Mouse (Mus musculus) G1E-ER4 (cell line): ENCODE measurements around the gene Qpctl. TPM values are rescaled to one million over a fixed set of nuclear protein-coding genes. Genes with fewer than 3 reads are reported as not detected.

ENCODE experiments used
- GATA1 ChIP-seq: IDR thresholded peaks from one replicate; pipeline ENCODE4 v1.8.0; 2012; ENCODE audit warnings: low read length, inconsistent platforms
- polyA plus RNA-seq: library from polyadenylated mRNA; stranded (reverse); fragments of >175 nt; gene quantifications from 2 replicates; pipeline ENCODE4 v1.2.3, GENCODE M21; 2012

The Qpctl gene
- polyA plus RNA-seq, 1 experiment = 11.6 TPM

GRCm38 (mm10) chr7:19169506-19169905 lies 20.4 kb upstream of the Qpctl start:
- no peak for TF ChIP-seq GATA1

DNA sequence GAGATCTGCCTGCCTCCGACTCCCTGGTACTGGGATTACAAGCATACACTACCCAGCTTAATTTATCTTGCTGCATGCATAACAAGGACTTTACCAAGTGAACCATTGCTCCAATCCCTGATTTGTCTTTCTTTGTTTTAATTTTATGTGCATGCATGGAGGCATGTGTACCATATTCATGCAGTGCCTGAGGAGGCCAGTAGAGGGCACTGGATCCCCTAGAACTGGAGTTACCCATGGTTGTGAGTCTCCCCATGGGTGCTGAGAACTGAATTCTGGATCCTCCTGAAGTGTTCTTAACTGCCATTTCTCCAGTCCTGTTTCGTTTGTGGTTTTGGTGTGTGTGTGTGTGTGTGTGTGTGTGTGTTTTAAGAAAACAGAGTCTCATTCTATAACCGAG lies 17.9 kb upstream of the Qpctl start:
- TF ChIP-seq GATA1 = no peak

DNA sequence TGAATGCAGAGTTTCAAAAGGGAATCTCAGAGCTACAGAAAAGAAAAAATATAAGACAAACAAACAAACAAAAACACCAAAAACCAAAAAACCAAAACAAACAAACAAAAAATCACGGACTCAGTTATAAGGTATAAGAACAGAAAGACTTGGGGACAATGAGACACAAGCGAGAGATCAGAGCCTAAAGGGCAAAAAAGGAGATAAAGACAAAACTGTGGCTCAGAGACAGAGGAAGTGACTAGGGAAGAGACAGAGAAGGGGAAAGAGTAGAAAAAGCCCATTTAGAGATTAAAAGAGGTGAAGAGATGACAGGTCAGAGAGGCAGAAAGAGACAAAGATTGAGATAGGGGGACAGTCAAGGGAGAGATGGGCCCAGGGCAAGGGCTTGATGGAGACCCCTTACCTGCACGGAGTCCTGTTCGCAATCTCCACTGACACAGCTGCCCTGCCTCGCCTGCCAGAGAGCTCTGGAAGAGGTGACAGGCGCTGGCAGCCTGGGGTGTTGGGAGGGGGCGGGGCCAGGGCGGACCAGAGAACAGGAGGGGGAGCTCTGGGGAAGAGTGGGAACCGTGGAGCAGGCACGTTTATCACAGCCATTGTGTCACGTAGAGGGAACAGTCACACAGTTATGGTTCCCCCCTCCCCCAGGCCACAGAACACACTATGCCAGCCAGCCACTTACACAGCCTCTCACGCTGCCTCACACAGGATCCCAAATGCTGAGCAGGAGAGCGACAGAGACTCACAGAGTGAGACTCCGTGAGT lies 16.7 kb upstream of the Qpctl start, which contains the start of gene Gipr:
Gene Gipr (minus strand): TSS at position 472 of the 768 bp plus-strand sequence.
- TF ChIP-seq GATA1 = no peak

GRCm38 (mm10) chr7:19164978-19165377 lies 15.9 kb upstream of the Qpctl start:
- TF ChIP-seq GATA1 = no peak

DNA sequence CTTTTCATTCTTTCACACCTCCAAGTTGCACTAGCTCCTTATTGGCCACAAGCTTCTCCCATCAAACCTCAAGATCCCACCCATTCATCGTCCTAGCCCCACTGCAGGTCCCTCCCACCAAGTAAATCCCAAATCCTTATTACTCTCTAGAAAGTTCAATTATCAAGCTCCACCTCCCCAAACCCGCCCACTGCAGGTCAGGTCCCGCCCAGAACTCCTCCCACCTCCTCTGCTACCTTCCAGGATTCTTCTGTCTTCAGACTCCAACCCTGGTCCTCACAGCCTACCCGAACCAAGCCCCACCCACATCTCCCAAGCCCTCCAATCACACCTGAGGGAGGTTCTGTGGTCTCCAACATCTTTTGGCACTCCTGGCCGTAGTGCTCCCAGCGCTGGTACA lies 15.1 kb upstream of the Qpctl start:
- TF ChIP-seq GATA1 = no peak

GRCm38 (mm10) chr7:19163752-19164151 lies 14.7 kb upstream of the Qpctl start:
- TF ChIP-seq GATA1 = no peak

- TF ChIP-seq GATA1 = no peak
Observed at GRCm38 (mm10) chr7:19162928-19163327, 13.8 kb upstream of the Qpctl start.

DNA sequence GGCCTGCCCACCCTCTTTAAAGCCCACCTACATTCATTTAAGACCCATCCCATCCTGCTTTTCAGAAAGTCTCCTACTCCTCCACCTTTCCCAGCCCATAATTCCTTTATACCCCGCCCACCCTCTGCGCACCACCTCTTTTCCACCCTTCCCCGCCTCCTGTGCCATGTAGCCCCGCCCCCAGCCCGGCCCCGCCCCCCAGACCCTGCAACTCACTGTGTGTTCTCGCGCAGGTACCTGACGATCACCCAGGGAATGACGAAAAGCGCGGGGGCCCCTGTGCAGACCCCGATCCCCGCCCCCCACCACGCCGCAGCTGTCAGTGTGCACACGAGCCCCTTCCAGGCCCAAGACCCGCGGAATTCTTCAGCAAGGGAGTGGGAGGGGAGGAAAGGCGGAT lies 11.0 kb upstream of the Qpctl start:
- TF ChIP-seq GATA1 = no peak

GRCm38 (mm10) chr7:19159411-19159810 lies 10.3 kb upstream of the Qpctl start:
- TF ChIP-seq GATA1 = no peak

DNA sequence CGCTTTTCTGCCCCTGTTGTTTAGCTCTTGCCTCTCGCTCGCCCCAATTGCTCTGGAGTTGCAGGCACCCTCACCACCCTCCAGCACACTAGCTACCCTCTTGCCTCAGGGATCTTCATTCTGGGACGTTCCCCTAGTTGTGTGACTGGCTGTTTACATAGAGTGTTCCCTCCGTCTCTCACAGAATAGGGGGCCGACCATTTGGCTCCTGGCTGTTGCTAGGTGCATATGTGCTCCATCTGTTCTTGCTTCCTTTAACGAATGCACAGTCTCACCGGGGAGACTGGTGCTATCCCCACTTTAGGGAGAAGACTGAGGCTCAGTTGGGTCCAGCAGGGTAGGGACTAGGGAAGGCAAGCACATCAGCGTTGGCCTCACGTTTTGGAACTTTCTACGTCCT lies 9.5 kb upstream of the Qpctl start:
- no peak for TF ChIP-seq GATA1

DNA sequence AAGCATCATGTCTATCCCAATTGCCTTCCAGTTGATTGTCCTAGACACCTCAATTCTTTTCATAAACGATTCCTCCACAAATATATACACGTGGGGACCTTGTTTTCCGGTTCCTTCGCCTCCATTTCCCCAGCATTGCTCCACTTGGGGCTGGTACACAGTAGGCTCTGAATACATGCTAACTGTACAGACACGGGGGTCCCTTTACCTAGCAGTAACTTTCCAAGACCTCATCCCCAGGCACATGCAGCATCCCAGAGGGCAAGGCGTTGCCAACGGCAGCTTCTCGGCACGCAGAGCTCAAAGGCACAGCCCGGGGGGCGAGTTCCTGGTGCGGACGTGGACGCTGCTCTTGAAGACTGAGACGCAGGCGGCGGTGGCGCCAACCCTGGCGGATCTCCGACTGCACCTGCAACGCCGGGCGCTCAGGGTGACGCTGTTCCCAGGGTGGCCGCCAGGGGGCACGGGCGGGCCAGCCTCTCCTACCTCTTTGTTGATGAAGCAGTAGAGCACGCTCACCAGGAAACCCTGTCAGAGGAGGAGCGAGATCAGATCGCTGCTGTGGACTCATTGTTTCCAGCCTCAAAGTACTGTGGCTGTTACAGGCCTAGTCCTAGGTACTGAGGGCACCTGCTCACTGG lies 8.2 kb upstream of the Qpctl start:
- no peak for TF ChIP-seq GATA1

GRCm38 (mm10) chr7:19155825-19156475 lies 6.9 kb upstream of the Qpctl start:
- TF ChIP-seq GATA1 = no peak

DNA sequence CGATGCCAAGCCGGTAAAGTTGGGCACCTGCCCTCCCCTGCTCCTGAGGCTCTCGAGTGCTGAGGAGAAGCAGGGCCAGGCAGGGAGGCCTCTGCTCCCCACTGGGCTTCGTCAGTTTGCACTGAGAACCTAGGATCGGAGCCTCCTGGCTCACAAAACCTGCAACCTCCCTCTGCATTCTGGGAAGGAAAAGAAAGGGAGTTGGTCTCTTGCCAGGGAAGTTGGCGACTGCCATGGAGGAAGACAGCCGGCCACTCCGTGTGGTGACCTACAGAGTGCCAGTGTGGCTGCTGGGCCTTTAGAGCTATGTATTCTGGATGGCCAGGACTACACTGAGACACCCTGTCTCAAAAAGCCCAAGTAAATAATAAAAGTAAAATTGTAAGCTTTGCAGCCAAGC lies 5.7 kb upstream of the Qpctl start:
- TF ChIP-seq GATA1 = no peak

DNA sequence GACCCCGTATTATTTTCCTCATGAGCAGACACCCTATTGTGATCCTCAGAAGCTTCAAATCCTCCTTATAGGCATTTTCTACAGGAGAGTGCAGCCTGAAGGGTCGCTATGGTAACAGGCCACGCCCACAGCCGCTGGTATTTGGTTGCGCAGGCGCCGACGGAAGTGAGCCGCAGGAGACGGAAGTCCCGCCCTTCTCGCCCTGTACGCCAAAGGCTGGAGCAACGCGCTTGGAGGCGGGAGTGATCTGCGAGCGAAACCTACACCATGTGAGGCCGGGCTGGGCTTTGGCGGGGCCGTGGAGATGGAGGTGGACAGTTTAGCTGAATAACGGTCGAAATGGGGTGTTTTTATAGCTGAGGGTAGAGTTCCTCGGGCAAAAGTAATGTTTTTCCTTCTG lies 535 bp upstream of the Qpctl start, which contains the start of gene Snrpd2:
Gene Snrpd2 (plus strand): TSS at position 97 of the 400 bp plus-strand sequence.
- TF ChIP-seq GATA1 = no peak

GRCm38 (mm10) chr7:19148180-19148874 lies 764 bp downstream of the Qpctl start:
- no peak for TF ChIP-seq GATA1
